Mouse (Mus musculus) kidney, adult 9 months (tissue): ENCODE measurements around the gene Grxcr1.

Source experiments
- DNase-seq: peaks from one replicate; pipeline ENCODE4 v3.0.0; 2022

Grxcr1 gene

DNA sequence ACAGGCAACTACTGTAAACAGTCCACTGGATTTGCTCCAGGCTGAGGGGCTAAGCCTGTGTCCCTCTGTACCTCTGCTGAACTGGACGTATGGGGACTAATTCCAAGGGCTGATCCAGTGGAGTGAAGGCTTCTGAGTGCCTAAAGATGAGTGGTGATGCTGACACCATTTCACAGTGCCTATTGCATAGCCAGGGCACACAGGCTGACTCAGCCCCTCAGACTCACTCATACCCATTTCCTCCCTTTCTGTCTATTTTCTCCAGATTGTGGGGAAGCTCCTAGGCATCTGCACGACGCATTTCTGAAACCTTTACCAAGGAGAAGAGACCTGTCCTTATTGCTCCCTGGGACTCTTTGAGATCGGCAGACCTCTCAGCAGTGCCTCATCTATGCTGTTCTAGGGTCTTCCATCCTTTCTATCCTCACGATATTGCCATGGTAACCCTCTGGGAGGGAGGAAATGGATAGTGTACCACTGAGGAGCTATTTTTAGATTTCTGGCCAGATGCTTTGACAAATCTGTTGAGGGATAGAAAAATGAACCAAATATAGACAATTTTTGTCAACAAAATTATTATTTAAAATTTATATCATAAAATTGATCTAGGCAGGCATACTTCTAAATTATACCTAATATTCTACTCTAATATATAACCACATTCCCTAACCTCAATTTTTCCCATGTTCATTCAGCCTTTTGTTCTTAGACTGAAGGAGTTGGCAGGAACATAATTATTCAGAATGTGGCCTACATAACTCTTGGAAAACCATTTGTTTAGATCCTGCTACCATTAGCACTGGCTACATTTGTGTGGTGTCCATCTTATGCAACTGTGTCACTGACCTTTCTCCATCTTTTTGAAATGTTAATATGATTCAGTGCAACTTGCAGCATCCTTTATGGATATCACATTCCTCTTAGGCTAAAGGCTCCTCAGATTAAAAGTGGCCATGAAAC lies 66.3 kb downstream of the Grxcr1 start:
- DNase-seq, result no peak

DNA sequence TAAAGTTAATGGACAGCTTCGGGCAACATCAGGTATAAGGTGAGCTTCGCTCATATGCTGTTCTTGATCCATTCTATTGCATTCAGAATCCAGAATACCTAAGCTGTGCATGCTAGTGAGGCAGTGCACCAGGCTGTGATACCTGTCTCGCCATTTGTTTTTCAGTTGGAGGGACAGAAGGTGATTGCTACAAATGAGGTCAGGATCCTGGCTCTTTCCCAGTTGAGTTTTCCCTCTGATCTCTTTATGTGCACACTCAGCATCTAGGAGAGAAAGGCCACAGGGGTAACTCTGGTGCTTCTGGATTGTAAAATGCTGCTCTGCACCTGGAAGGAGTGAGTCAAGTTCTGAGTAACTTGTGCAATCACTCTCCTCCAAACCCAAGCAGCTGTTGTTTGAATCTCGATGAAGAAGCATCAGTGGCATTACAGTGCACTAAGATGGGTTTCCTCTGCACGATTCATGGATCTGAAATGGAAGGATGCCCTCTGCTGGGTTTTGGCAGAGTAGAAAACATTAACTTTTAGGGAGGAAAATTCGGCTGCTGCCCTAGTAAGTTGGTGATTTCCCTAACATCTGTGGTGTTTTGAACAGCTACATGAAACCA lies 80.9 kb downstream of the Grxcr1 start:
- no peak for DNase-seq

DNA sequence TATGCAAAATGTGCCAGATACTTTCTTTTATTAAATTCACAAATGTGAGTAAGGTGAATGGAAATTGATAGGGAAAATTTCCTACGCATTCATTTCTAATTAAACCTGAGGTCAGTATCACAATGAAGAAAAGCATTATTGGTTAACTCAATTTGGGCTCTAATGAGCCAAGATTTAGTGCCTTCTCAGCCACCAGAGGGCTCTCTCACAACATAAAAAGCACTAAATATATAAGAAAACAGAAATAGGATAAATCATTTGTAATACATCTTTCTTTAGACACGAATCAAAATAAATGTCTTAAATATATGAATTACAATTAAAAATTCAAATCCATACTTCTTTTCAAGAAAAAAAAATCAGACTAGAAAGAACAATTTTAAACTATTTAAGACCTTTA lies 89.2 kb downstream of the Grxcr1 start:
- DNase-seq, result no peak

DNA sequence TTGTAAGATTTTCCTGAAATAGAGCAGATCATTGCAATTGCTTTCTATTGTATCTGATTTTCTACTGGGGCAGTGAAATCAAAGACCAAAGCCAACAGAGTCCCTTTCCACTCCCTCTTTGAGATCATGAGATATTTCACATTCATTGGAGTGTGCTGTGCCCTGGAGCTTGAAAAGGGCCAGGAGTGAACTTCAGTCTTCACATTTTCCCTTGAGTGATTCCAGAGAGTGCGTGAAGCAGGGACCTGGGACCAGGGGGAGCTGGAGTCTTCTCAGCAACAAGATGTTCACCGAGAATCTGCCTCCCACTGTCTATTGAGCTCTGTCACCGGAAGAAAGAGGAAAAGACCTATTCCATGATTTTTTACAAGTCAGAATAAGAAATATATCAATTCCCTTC lies 91.2 kb downstream of the Grxcr1 start:
- DNase-seq, result no peak

DNA sequence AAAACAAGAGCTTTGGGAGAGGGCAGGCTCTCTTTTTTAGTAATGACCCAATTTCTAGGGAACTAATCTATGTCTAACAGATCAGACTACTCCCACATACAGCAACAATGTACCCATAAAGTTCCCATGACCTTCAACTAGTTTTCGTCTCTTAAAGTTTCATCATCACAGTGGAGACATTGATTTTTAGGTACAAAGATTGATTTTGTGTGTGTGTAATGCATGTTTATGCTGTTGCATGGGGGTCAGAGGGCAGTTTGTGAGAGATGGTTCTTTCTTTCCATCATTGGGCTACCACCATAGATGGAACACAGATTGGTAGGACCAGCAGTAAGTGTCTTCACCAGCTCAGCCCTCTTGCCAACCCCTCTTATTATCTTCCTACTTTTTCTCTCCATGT lies 93.8 kb downstream of the Grxcr1 start:
- no peak for DNase-seq

DNA sequence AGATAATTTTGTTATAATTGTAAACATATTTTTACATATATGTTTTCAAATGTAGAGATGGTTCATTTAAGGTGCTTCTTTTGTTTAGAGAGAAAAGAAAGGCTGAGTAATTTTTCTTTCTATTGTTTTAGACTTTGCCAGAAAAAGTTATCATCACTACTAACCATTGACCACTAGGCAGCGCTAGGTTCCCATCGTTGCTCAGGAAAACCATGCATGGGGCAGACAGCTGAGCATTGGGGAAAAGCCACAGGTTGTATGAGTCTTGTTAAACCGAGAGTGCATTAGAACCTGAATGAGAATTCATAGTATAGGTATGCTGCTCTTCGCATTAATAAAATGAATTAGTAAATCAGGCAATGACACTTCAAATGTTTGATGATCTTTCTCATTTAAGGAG lies 96.8 kb downstream of the Grxcr1 start:
- DNase-seq, result peak; percentile 5

DNA sequence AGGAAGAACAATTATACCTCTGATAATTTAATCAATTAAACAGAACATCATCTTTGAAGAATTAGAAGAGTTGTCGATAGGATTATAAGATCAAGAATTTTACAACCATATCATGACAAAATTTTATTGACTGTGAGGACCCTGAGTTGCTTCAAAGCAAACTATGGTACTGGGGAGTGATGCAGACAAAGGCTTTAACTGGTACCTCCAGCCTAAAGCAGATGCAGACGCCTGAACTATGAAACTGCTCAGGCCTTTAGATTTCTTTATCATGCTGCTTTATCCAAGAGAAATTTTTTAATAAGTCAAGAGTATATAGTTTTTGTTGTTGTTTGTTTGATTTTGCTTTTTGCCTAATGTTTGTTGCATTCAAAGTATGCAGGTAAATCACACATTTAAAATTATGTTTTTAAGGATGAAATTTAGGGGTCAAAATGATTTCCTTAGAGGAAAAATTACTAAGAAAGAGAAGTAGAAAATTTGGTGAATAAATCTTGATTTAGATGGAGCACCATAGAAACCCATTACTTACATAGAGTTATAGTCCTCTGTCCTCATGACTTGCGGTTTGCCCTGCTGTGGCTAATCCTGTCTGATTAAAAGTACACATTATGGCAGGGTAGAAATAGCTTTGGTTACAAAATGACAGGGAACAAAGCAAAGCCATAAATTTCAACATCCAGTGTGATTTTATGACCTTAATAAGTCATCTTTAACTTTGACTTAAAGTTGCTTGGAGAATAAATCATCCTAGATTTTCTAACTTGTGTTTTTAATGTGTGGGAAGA lies 97.4 kb downstream of the Grxcr1 start:
- no peak for DNase-seq

DNA sequence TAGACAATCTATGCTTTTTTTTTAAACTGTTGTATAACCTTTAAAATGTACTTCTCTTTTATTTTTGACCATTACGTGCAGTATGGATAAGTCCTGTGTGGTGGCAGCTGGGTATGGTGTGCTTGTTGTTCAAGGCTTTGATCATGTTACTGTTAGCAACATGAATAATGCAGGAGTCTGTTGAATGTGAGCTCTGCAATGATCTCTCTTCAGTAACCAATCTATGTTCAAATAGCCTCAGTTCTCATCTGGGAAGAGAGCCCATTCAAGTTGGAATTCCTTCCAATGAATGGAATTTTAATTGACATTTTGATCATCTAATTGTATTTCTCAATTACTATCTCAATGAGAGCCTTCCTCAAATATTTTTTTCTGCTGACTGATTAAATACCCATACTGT lies 115.2 kb downstream of the Grxcr1 start:
- DNase-seq, result no peak

DNA sequence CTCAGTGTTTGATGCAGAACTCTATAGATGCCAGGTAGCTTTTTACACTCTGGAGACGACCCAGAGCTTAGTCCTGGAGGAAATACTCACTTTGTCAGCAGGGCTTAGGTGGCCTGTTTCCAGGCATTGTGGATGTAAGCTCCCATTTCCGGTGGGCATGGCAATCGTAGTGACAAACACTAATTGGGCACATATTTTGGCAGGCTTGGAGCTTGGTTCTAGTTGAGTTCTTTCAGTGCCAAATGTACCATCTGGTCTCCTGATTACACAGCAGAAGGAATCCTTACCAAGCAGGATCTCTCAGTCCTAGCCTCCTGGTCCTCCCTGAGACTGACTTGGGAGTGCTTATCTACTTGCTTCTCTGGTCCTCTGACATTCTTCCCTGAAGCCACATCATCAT lies 118.3 kb downstream of the Grxcr1 start:
- no peak for DNase-seq

DNA sequence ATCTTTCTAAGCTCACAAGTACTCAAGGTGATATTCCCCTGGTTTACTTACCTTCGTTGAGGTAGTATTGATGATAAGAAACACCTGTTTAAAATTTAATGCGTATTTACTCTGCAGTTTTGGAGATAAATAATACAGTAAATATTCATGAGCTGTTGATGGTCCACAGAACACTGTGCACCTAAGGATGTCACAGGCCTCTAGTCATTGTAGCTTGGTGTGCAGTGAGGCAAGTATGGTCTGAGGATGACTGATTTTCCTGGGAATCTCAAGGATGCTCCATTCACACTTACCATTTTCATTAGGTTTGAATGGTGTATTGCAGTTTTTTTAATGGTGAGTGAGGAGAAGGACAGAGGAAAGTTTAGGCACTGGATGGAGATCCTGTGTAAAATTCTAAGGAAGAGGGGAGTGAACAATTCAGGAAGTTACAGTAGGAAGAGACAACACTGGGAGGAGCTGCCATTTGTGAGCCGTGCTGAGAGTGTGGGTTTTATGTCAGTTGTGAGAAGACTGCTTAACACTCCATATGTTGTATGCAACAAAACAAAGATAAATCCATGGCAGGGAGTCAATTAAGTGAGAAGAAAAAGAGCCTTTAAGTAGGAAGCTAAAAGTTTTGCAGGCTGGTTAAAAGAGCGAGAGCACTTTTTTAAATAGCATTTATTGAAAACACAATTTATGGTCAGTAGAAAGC lies 118.9 kb downstream of the Grxcr1 start:
- DNase-seq, result no peak

DNA sequence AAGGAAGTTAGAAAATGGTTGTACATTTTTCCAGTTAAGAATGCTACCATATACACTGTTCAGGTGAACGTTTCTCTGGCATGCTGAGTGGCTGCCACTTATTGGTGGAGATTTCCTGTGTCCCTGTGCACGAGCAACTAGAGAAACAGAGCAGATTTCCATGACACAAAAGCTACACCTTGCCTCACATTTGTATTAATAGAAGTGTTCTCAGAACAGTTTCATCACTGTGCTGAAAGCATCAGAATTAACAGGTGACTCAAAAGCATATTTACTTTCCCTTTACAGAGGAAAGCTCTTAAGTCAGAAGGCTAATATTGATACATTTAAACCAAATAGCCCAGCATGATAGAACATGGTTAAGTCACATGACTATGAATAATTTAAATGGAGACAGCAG lies 130.9 kb downstream of the Grxcr1 start:
- DNase-seq, result no peak

DNA sequence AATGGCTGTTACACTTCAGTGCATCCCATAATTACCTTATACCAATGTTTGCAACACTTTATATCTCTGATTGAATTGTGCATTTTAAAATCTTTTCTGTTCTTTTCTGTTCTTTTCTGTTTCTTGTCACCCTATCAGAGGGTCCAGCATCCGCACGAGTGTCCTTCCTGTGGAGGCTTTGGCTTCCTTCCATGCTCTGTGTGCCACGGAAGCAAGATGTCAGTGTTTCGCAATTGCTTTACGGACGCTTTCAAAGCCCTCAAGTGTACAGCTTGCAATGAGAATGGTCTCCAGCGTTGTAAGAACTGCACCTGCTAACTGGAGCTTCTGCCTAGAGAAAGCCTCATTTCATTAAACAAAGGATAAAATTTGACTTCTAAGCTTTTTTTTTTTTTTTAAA lies 134.3 kb downstream of the Grxcr1 start:
- DNase-seq, result no peak
